Mouse (Mus musculus) C2C12 (cell line): ENCODE data around the gene Gm28042. TPM values are rescaled to one million over a fixed set of nuclear protein-coding genes. Genes with fewer than 3 reads are reported as not detected.

ENCODE experiments used
- H3K27me3 ChIP-seq: one replicate; pipeline ENCODE4 v1.6.1; 2011; ENCODE audit not compliant: control insufficient read depth, insufficient read depth, insufficient read length
- H3K36me3 ChIP-seq: one replicate; pipeline ENCODE4 v1.6.1; 2011; ENCODE audit not compliant: control insufficient read depth, insufficient read depth
- H3K4me3 ChIP-seq: one replicate; pipeline ENCODE4 v1.5.1; 2011; ENCODE audit warnings: mild to moderate bottlenecking, control low read depth; ENCODE audit not compliant: poor library complexity, insufficient read depth, severe bottlenecking
- H3K79me2 ChIP-seq: one replicate; pipeline ENCODE4 v1.6.1; 2011; ENCODE audit not compliant: control insufficient read depth, insufficient read depth
- H3K79me3 ChIP-seq: one replicate; pipeline ENCODE4 v1.6.1; 2011; ENCODE audit warnings: low read depth, control low read depth
- H3ac ChIP-seq: one replicate; pipeline ENCODE3; 2011; ENCODE audit warnings: low read depth; ENCODE audit not compliant: control insufficient read depth, insufficient read length
- CEBPB ChIP-seq: IDR thresholded peaks from one replicate; pipeline ENCODE4 v1.6.1; 2011; ENCODE audit warnings: low read depth, mild to moderate bottlenecking, control low read depth, moderate library complexity
- CTCF ChIP-seq: IDR thresholded peaks from one replicate; pipeline ENCODE4 v1.5.1; 2011; ENCODE audit not compliant: control insufficient read depth, insufficient read depth, insufficient read length
- FOSL1 ChIP-seq: IDR thresholded peaks from one replicate; pipeline ENCODE4 v1.8.0; 2011; ENCODE audit warnings: mild to moderate bottlenecking, low read length; ENCODE audit not compliant: poor library complexity, insufficient read depth, severe bottlenecking
- MAX ChIP-seq: IDR thresholded peaks from one replicate; pipeline ENCODE4 v1.6.1; 2011; ENCODE audit warnings: mild to moderate bottlenecking, control low read depth
- MYOD1 ChIP-seq: IDR thresholded peaks from one replicate; pipeline ENCODE4 v1.6.1; 2011; ENCODE audit warnings: low read depth; ENCODE audit not compliant: control insufficient read depth, insufficient read length
- MYOG ChIP-seq: IDR thresholded peaks from one replicate; pipeline ENCODE4 v1.6.1; 2011; ENCODE audit not compliant: control insufficient read depth, insufficient read length; ENCODE audit errors: extremely low read depth
- USF1 ChIP-seq: IDR thresholded peaks from one replicate; pipeline ENCODE4 v1.6.1; 2011; ENCODE audit warnings: low read depth, mild to moderate bottlenecking, control low read depth, moderate library complexity
- polyA plus RNA-seq: library from polyadenylated mRNA; unstranded; fragments of >200 nt; fragmentation: generic; extraction: Trizol; gene quantifications from one replicate; pipeline ENCODE4 v1.2.1, GENCODE M21; 2012; ENCODE audit warnings: missing spikeins

The Gm28042 gene
- polyA plus RNA-seq, 1 experiment: 0.73 TPM

GRCm38 (mm10) chr2:120015882-120016281 is 11.4 kb upstream of the Gm28042 start:
- no peak overlapping the region for H3K4me3 ChIP-seq
- H3K36me3 ChIP-seq: peaks cover 12% of the 10 kb centered on the region
- no peak overlapping the region for H3ac ChIP-seq
- H3K79me2 ChIP-seq: no peaks in the 10 kb centered on the region
- H3K79me3 ChIP-seq: no peaks in the 10 kb centered on the region
- TF ChIP-seq USF1 (no peak), CEBPB (no peak), MYOD1 (no peak), MYOG (no peak), FOSL1 (no peak), MAX (no peak), CTCF (no peak)
- no peaks in the 10 kb centered on the region for H3K27me3 ChIP-seq

GRCm38 (mm10) chr2:120017599-120017998 is 9.7 kb upstream of the Gm28042 start:
- no peak for TF ChIP-seq USF1
- no peak for TF ChIP-seq MAX
- no peak for TF ChIP-seq FOSL1
- TF ChIP-seq MYOD1: no peak
- TF ChIP-seq CEBPB: no peak
- no peak for TF ChIP-seq CTCF
- no peak for TF ChIP-seq MYOG
- Histone ChIP-seq H3ac (no peak overlapping the region), H3K36me3 (peaks cover 19% of the 10 kb centered on the region), H3K79me2 (no peaks in the 10 kb centered on the region), H3K4me3 (no peak overlapping the region), H3K27me3 (no peaks in the 10 kb centered on the region), H3K79me3 (no peaks in the 10 kb centered on the region)

GRCm38 (mm10) chr2:120024337-120024736 is 3.0 kb upstream of the Gm28042 start:
- Histone ChIP-seq H3K27me3 (no peaks in the 10 kb centered on the region), H3ac (no peak overlapping the region), H3K4me3 (no peak overlapping the region), H3K79me2 (no peaks in the 10 kb centered on the region), H3K36me3 (peaks cover 13% of the 10 kb centered on the region), H3K79me3 (no peaks in the 10 kb centered on the region)
- TF ChIP-seq USF1: no peak
- TF ChIP-seq MYOG: no peak
- TF ChIP-seq FOSL1: no peak
- no peak for TF ChIP-seq CTCF
- no peak for TF ChIP-seq CEBPB
- TF ChIP-seq MYOD1: no peak
- TF ChIP-seq MAX: no peak

GRCm38 (mm10) chr2:120027950-120028331 is 648 bp downstream of the Gm28042 start:
- TF ChIP-seq USF1 (no peak), MYOD1 (no peak), CTCF (no peak), CEBPB (no peak), MYOG (no peak), MAX (no peak), FOSL1 (no peak)
- Histone ChIP-seq H3K79me2 (no peaks in the 10 kb centered on the region), H3K79me3 (no peaks in the 10 kb centered on the region), H3K36me3 (peaks cover 3% of the 10 kb centered on the region), H3K4me3 (peak overlapping the region; percentile 60), H3ac (peak overlapping the region; percentile 59), H3K27me3 (no peaks in the 10 kb centered on the region)

- no peak overlapping the region for H3ac ChIP-seq
- no peaks in the 10 kb centered on the region for H3K27me3 ChIP-seq
- H3K79me2 ChIP-seq: no peaks in the 10 kb centered on the region
- H3K36me3 ChIP-seq: no peaks in the 10 kb centered on the region
- no peak for TF ChIP-seq FOSL1
- TF ChIP-seq CTCF: no peak
- no peak for TF ChIP-seq CEBPB
- TF ChIP-seq MYOD1: no peak
- TF ChIP-seq MYOG: no peak
- TF ChIP-seq USF1: no peak
- no peak for TF ChIP-seq MAX
- H3K79me3 ChIP-seq: no peaks in the 10 kb centered on the region
- H3K4me3 ChIP-seq: no peak overlapping the region
Observed at GRCm38 (mm10) chr2:120030380-120030779, 3.1 kb downstream of the Gm28042 start.

- H3K36me3 ChIP-seq: no peaks in the 10 kb centered on the region
- no peaks in the 10 kb centered on the region for H3K79me2 ChIP-seq
- H3K27me3 ChIP-seq: no peaks in the 10 kb centered on the region
- H3K4me3 ChIP-seq: no peak within 1 kb of the TSS
- no peaks in the 10 kb centered on the region for H3K79me3 ChIP-seq
- no peak for TF ChIP-seq CEBPB
- no peak for TF ChIP-seq MAX
- TF ChIP-seq MYOD1: no peak
- TF ChIP-seq USF1: no peak
- no peak for TF ChIP-seq FOSL1
- no peak for TF ChIP-seq CTCF
- TF ChIP-seq MYOG: no peak
- no peak within 1 kb of the TSS for H3ac ChIP-seq
Observed at GRCm38 (mm10) chr2:120032726-120033467, 5.6 kb downstream of the Gm28042 start, which contains the start of gene Pla2g4b. Gene Pla2g4b, plus strand, starts transcription at chr2:120033417.
